ENCODE assay signal across 15 mouse cellular contexts in genomic region chr8:90011682-90012409, GRCm38 (mm10).
A peak's percentile ranks its signal among the peaks of the same experiment; 100 is the strongest.
DNase-seq lines count a peak whose midpoint lies in the region; ATAC-seq and TF ChIP-seq lines count a peak whose summit lies in the region.
"Had no signal": no experiment of that assay in that cellular context is flagged by ENCODE, and none has a peak within 500 bp of the region (broad histone marks: within the 10 kb centered on the region; RNA-seq: fewer than 3 reads in every experiment).

No protein-coding gene starts in this region.

- no peak for ATAC-seq in midbrain, postnatal 0 days (ENCODE audit: low FRiP score)
- ATAC-seq: forebrain, embryonic 14.5 days had no signal

- peak; percentile 20 for DNase-seq in heart, adult 8-10 months (ENCODE audit: low spot score)
- no peak for DNase-seq in heart, postnatal 36 days
- DNase-seq in adrenal gland, postnatal 14 days: peak; percentile 25
- DNase-seq in kidney, adult 18-20 months: peak; percentile 56
- peak; percentile 61 to 88 for DNase-seq in kidney, postnatal 25 days
- no peak for DNase-seq in midbrain, postnatal 0 days (ENCODE audit: low spot score)
- no peak for DNase-seq in layer of hippocampus, adult 11-12 months (ENCODE audit: low spot score)
- DNase-seq: cerebellum, postnatal 10 days; embryo, embryonic 11 days; lung, adult 18-20 months; lung, postnatal 4 days; right cerebral cortex, postnatal 25 days; thymus, postnatal 36 days had no signal

- intact Hi-C loops in heart, postnatal 36 days (cut with DNase I): no loop called here

- TF ChIP-seq CTCF in midbrain, postnatal 0 days (IDR thresholded peaks at IDR 0.05): no peak

- WGBS in midbrain, postnatal 0 days: 73% methylated on average over 6 of the region's 6 CpGs

- H3K4me2 ChIP-seq in midbrain, postnatal 0 days (ENCODE audit: low read depth, low read length, poor library complexity, severe bottlenecking): no peak overlapping the region
- H3K4me2 ChIP-seq: midbrain, embryonic 12.5 days had no signal

- no peaks in the 10 kb centered on the region for H3K27me3 ChIP-seq in midbrain, postnatal 0 days (ENCODE audit: insufficient read depth, low read length)
- H3K27me3 ChIP-seq: midbrain, embryonic 12.5 days had no signal

- no peaks in the 10 kb centered on the region for H3K4me1 ChIP-seq in midbrain, postnatal 0 days (ENCODE audit: insufficient read depth, low read length)
- H3K4me1 ChIP-seq: midbrain, embryonic 12.5 days had no signal

- H3K36me3 ChIP-seq in midbrain, postnatal 0 days (ENCODE audit: insufficient read depth, low read length): no peaks in the 10 kb centered on the region
- H3K36me3 ChIP-seq: midbrain, embryonic 12.5 days had no signal

- no peak overlapping the region for H3K27ac ChIP-seq in midbrain, postnatal 0 days (ENCODE audit: low read depth, low read length)
- H3K27ac ChIP-seq: midbrain, embryonic 12.5 days had no signal

- H3K9ac ChIP-seq in midbrain, postnatal 0 days (replicated peaks; ENCODE audit: low read length, poor library complexity, severe bottlenecking): no peak overlapping the region
- H3K9ac ChIP-seq: midbrain, embryonic 12.5 days had no signal

- H3K4me3 ChIP-seq in midbrain, postnatal 0 days (ENCODE audit: low read depth, low read length): no peak overlapping the region
- H3K4me3 ChIP-seq: midbrain, embryonic 12.5 days had no signal

- no peaks in the 10 kb centered on the region for H3K9me3 ChIP-seq in midbrain, postnatal 0 days (ENCODE audit: low read length)
- H3K9me3 ChIP-seq: midbrain, embryonic 12.5 days had no signal

Comparison
In these comparisons a context has a peak if more than half of its experiments do, and no peak if none do; other contexts are left out.
1. DNase-seq: peak in heart, adult 8-10 months (single experiment), adrenal gland, postnatal 14 days (single experiment), kidney, adult 18-20 months (single experiment) and kidney, postnatal 25 days (2 of 2); none in heart, postnatal 36 days (0 of 2), midbrain, postnatal 0 days (single experiment) and layer of hippocampus, adult 11-12 months (single experiment).